Mouse (Mus musculus): ENCODE data around the gene 4932438A13Rik. TPM values are rescaled to one million over a fixed set of nuclear protein-coding genes. Genes with fewer than 3 reads are reported as not detected.

The 4932438A13Rik gene
- 10 to 100 TPM; 49.5 to 51.8 TPM for total RNA-seq (2021)

- intact Hi-C loops (cut with DNase I) = no loop called here
- DNase-seq = peak; percentile 99 to 100
Observed at GRCm38 (mm10) chr3:36862721-36863275, at the start of gene 4932438A13Rik. 4932438A13Rik (plus strand) TSS chr3:36863104.

- no peak for DNase-seq
- intact Hi-C loops (cut with DNase I) = no loop called here
Observed at GRCm38 (mm10) chr3:36816633-36817032, 46.3 kb upstream of the 4932438A13Rik start.

- DNase-seq = peak; percentile 38 to 40
- intact Hi-C loops (cut with DNase I) = no loop called here
Observed at GRCm38 (mm10) chr3:36819402-36819801, 43.5 kb upstream of the 4932438A13Rik start.

GRCm38 (mm10) chr3:36821037-36821436 is 41.9 kb upstream of the 4932438A13Rik start:
- no peak for DNase-seq
- intact Hi-C loops (cut with DNase I) = no loop called here

GRCm38 (mm10) chr3:36825098-36825497 is 37.8 kb upstream of the 4932438A13Rik start:
- no peak for DNase-seq
- intact Hi-C loops (cut with DNase I) = no loop called here

GRCm38 (mm10) chr3:36825554-36825953 is 37.4 kb upstream of the 4932438A13Rik start:
- intact Hi-C loops (cut with DNase I) = no loop called here
- no peak for DNase-seq

- intact Hi-C loops (cut with DNase I) = no loop called here
- DNase-seq = no peak
Observed at GRCm38 (mm10) chr3:36827274-36828025, 35.5 kb upstream of the 4932438A13Rik start.

- intact Hi-C loops (cut with DNase I) = no loop called here
- no peak for DNase-seq
Observed at GRCm38 (mm10) chr3:36830218-36830617, 32.7 kb upstream of the 4932438A13Rik start.

- intact Hi-C loops (cut with DNase I) = no loop called here
- no peak for DNase-seq
Observed at GRCm38 (mm10) chr3:36834426-36834825, 28.5 kb upstream of the 4932438A13Rik start.

GRCm38 (mm10) chr3:36834832-36835231 is 28.1 kb upstream of the 4932438A13Rik start:
- intact Hi-C loops (cut with DNase I) = loop anchor here (1.0 kb wide), 1 partner anchor 146 kb away; no protein-coding TSS in a partner anchor
- no peak for DNase-seq

- peak; percentile 16 to 30 for DNase-seq
- intact Hi-C loops (cut with DNase I) = loop anchor here (1.0 kb wide), 1 partner anchor 146 kb away; no protein-coding TSS in a partner anchor
Observed at GRCm38 (mm10) chr3:36835525-36836203, 27.2 kb upstream of the 4932438A13Rik start.

- DNase-seq = no peak
- intact Hi-C loops (cut with DNase I) = no loop called here
Observed at GRCm38 (mm10) chr3:36836833-36837232, 26.1 kb upstream of the 4932438A13Rik start.

GRCm38 (mm10) chr3:36840650-36841555 is 22.0 kb upstream of the 4932438A13Rik start:
- intact Hi-C loops (cut with DNase I) = loop anchor here (5.0 kb wide), 4 partner anchors 76 to 361 kb away; no protein-coding TSS in a partner anchor
- DNase-seq = peak; percentile 73 to 81

GRCm38 (mm10) chr3:36853733-36854440 is 9.0 kb upstream of the 4932438A13Rik start:
- no peak for DNase-seq
- intact Hi-C loops (cut with DNase I) = no loop called here

- intact Hi-C loops (cut with DNase I) = no loop called here
- no peak for DNase-seq
Observed at GRCm38 (mm10) chr3:36861411-36862410, 1.2 kb upstream of the 4932438A13Rik start.

- peak in 1 of 2 experiments; percentile 28 for DNase-seq
- intact Hi-C loops (cut with DNase I) = no loop called here
Observed at GRCm38 (mm10) chr3:36863427-36863826, 523 bp downstream of the 4932438A13Rik start.

GRCm38 (mm10) chr3:36863881-36864280 is 977 bp downstream of the 4932438A13Rik start:
- intact Hi-C loops (cut with DNase I) = no loop called here
- DNase-seq = no peak

GRCm38 (mm10) chr3:36864466-36864865 is 1.6 kb downstream of the 4932438A13Rik start:
- intact Hi-C loops (cut with DNase I) = no loop called here

GRCm38 (mm10) chr3:36905372-36905771 is 42.5 kb downstream of the 4932438A13Rik start:
- no peak for DNase-seq
- intact Hi-C loops (cut with DNase I) = no loop called here

More at GRCm38 (mm10) chr3:36864466-36864865, 1.6 kb downstream of the 4932438A13Rik start:
- no peak for DNase-seq
